Mouse (Mus musculus): ENCODE data around the gene Gm13279.
"Not testable (repeated sequence)": the region's sequence is repeated elsewhere in the genome, so short reads cannot be mapped to it uniquely, and the experiment has no call there.

DNA sequence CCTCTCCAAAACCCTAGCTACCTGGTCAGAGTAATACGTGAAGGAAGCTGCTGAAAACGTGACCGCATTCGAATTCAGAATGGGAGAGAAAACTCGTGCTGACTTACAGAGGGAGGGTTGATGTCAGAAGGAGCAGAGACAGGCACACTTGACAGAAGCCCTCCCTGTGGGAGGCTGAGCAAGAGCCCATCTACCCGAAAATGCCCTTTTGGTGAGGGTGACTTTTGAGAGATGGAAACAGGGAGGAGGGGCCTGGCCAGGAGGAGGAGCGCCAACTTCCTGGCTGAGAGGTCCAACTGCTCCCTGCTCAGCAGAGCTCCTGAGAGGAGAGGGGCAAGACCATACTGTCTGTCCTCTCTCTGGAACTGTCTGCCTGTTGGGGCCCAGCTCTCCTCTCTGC lies 2.2 kb downstream of the Gm13279 start, which contains the start of gene Gm13285:
- TF ChIP-seq POLR2A, CTCF (IDR thresholded peaks at IDR 0.05; ENCODE audit: insufficient read depth, low read depth, low read length): not testable (repeated sequence)
